Mouse (Mus musculus) liver, adult 2 months (tissue): Measurements from ENCODE around the gene Dnal4. TPM values are rescaled to one million over a fixed set of nuclear protein-coding genes. Genes with fewer than 3 reads are reported as not detected.

Source experiments
- DNase-seq: peaks from one replicate; pipeline ENCODE4 v3.0.0-alpha.2; 2011; ENCODE audit warnings: low read depth, low spot score; ENCODE audit errors: extremely low read depth
- H3K27ac ChIP-seq: fragments of 200-500 bp; replicated peaks from 2 replicates; pipeline ENCODE4 v1.5.1; 2012; ENCODE audit warnings: low read depth, mild to moderate bottlenecking, control low read depth, inconsistent platforms, low read length; ENCODE audit not compliant: insufficient read depth
- H3K27me3 ChIP-seq: fragments of 200-500 bp; 2 replicates; pipeline ENCODE4 v1.6.1; 2012; ENCODE audit warnings: mild to moderate bottlenecking, moderate library complexity, low read length, inconsistent platforms; ENCODE audit not compliant: control insufficient read depth, insufficient read depth
- H3K36me3 ChIP-seq: fragments of 200-500 bp; 2 replicates; pipeline ENCODE4 v1.6.1; 2012; ENCODE audit warnings: low read length, inconsistent platforms; ENCODE audit not compliant: control insufficient read depth, insufficient read depth
- H3K4me1 ChIP-seq: fragments of 200-500 bp; 2 replicates; pipeline ENCODE4 v1.6.1; 2011; ENCODE audit warnings: low read length; ENCODE audit not compliant: control insufficient read depth, insufficient read depth
- H3K4me3 ChIP-seq: fragments of 200-500 bp; 2 replicates; pipeline ENCODE4 v1.5.1; 2011; ENCODE audit warnings: low read depth, mild to moderate bottlenecking, control low read depth, low read length, moderate library complexity; ENCODE audit not compliant: insufficient read depth
- H3K79me2 ChIP-seq: fragments of 200-500 bp; 2 replicates; pipeline ENCODE4 v1.6.1; 2012; ENCODE audit warnings: inconsistent platforms, mild to moderate bottlenecking, low read length, moderate library complexity; ENCODE audit not compliant: control insufficient read depth, insufficient read depth
- H3K9ac ChIP-seq: fragments of 200-500 bp; 2 replicates; pipeline ENCODE4 v1.6.1; 2012; ENCODE audit warnings: low read depth, mild to moderate bottlenecking, control low read depth, inconsistent platforms, low read length
- CTCF ChIP-seq: fragments of 200-500 bp; IDR thresholded peaks from 2 replicates; pipeline ENCODE4 v1.5.1; 2011; ENCODE audit warnings: low read depth, low read length, control low read depth
- POLR2A ChIP-seq: fragments of 200-500 bp; IDR thresholded peaks from 2 replicates; pipeline ENCODE4 v1.6.1; 2011; ENCODE audit warnings: low read length, control low read depth; ENCODE audit not compliant: insufficient read depth; ENCODE audit errors: extremely low read depth
- WGBS: fragments of 180-500 bp; shearing (Covaris S2); methylation state at CpG from one replicate; pipeline ENCODE4 v1.1.7; 2018; 5-methylcytosine and 5-hydroxymethylcytosine counted together
- polyA plus RNA-seq: library from polyadenylated mRNA; depleted of rRNA; stranded (reverse); fragments of >200 nt; gene quantifications from 2 replicates; pipeline ENCODE4 v1.2.3, GENCODE M21; 2012
- total RNA-seq: library from RNA; depleted of rRNA; stranded (reverse); fragments of >200 nt; gene quantifications from 2 replicates; pipeline ENCODE4 v1.2.3, GENCODE M21; 2014

Gene Dnal4
- total and polyA plus RNA-seq, 2 experiments = 6.2 to 14.2 TPM

- Histone ChIP-seq H3K4me1 (no peaks in the 10 kb centered on the region; the same call in 1 of the 2 replicates), H3K9ac (no peak overlapping the region), H3K27me3 (no peaks in the 10 kb centered on the region), H3K4me3 (no peak overlapping the region), H3K36me3 (no peaks in the 10 kb centered on the region), H3K79me2 (no peaks in the 10 kb centered on the region), H3K27ac (no peak overlapping the region)
- no peak for TF ChIP-seq CTCF
- no peak for TF ChIP-seq POLR2A
- WGBS = 87% methylated on average over 21 of the region's 21 CpGs
- no peak for DNase-seq
Measured at GRCm38 (mm10) chr15:79770629-79771240, 6.9 kb downstream of the Dnal4 start.

- H3K4me3 ChIP-seq = no peak overlapping the region
- no peak for TF ChIP-seq CTCF
- H3K36me3 ChIP-seq = no peaks in the 10 kb centered on the region
- H3K9ac ChIP-seq = peak overlapping the region; percentile 4; the same call in 1 of the 2 replicates
- no peak for DNase-seq
- 74% methylated on average over 6 of the region's 6 CpGs for WGBS
- no peaks in the 10 kb centered on the region for H3K4me1 ChIP-seq
- H3K27me3 ChIP-seq = no peaks in the 10 kb centered on the region
- H3K79me2 ChIP-seq = no peaks in the 10 kb centered on the region
- no peak overlapping the region for H3K27ac ChIP-seq
Measured at GRCm38 (mm10) chr15:79768302-79768701, 9.3 kb downstream of the Dnal4 start.

GRCm38 (mm10) chr15:79767327-79767961 is 10.2 kb downstream of the Dnal4 start:
- 79% methylated on average over 16 of the region's 16 CpGs for WGBS
- Histone ChIP-seq H3K36me3 (no peaks in the 10 kb centered on the region), H3K4me3 (no peak overlapping the region), H3K27ac (0 out of 2 replicates have a peak overlapping the region, but pooled peaks have one; percentile 13), H3K79me2 (no peaks in the 10 kb centered on the region), H3K9ac (no peak overlapping the region), H3K4me1 (no peaks in the 10 kb centered on the region), H3K27me3 (no peaks in the 10 kb centered on the region)
- no peak for DNase-seq
- TF ChIP-seq CTCF (no peak), POLR2A (no peak)

DNA sequence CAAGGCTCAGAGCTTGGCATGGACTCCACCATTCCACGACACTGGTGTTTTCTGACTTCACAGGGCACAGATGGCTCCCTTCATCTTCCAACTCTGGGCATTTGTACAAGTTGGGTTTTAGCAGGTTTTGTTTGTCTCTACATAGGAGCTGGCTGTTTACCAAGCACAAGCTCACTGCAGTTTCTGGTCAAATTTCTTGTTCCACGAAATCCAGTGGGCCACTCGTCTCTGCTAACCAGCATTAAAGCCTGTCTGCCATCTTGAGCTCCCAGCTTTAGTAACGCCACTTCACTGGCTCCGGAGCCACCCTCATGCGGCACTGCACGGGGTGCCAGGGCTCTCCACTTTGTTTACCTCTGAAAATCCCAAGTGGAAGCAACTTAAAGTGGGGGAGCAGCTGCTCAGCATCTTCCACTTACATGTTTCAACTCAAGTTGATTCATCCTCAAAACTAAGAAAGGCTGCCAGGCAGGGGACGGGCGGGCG is 11.0 kb downstream of the Dnal4 start:
- WGBS = 90% methylated on average over 10 of the region's 10 CpGs
- Histone ChIP-seq H3K27me3 (no peaks in the 10 kb centered on the region), H3K36me3 (no peaks in the 10 kb centered on the region), H3K9ac (no peak overlapping the region), H3K4me3 (no peak overlapping the region), H3K27ac (no peak overlapping the region), H3K4me1 (no peaks in the 10 kb centered on the region), H3K79me2 (no peaks in the 10 kb centered on the region)
- DNase-seq = no peak
- TF ChIP-seq CTCF (no peak), POLR2A (no peak)

GRCm38 (mm10) chr15:79766168-79766567 is 11.5 kb downstream of the Dnal4 start:
- no peaks in the 10 kb centered on the region for H3K27me3 ChIP-seq

DNA sequence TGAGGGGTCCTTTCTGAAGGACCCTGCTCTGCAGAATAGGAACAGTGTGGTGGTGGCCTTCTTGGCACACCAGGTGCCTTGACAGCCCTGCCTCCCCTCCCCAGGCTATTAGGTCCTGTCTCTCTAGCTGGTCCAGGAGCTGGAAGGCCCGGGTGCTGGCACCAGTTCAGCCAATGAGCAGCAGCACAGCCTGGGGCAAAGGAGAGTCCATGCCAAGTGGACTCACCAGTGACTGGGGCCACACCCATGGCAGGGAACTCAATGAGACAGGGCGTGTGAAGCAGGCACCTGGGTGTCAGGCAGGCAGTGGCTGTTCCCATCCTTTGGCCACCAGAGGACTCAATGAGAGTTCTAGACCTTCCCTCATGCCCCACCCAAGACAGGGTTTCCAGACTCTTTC is 12.3 kb downstream of the Dnal4 start:
- no peaks in the 10 kb centered on the region for H3K27me3 ChIP-seq
- 15% methylated on average over 2 of the region's 2 CpGs for WGBS
- H3K27ac ChIP-seq = no peak overlapping the region
- no peaks in the 10 kb centered on the region for H3K4me1 ChIP-seq
- TF ChIP-seq CTCF (no peak), POLR2A (no peak)
- H3K79me2 ChIP-seq = no peaks in the 10 kb centered on the region
- DNase-seq = peak; percentile 50
- H3K36me3 ChIP-seq = no peaks in the 10 kb centered on the region
- H3K9ac ChIP-seq = no peak overlapping the region
- no peak overlapping the region for H3K4me3 ChIP-seq

More at GRCm38 (mm10) chr15:79766168-79766567, 11.5 kb downstream of the Dnal4 start:
- Histone ChIP-seq H3K9ac (no peak overlapping the region), H3K4me1 (no peaks in the 10 kb centered on the region), H3K36me3 (no peaks in the 10 kb centered on the region), H3K4me3 (no peak overlapping the region), H3K27ac (no peak overlapping the region), H3K79me2 (no peaks in the 10 kb centered on the region)
- WGBS = 78% methylated on average over 10 of the region's 10 CpGs
- no peak for DNase-seq
- TF ChIP-seq CTCF (no peak), POLR2A (no peak)
